ENCODE assay signal across 15 mouse cellular contexts in the genomic region with DNA sequence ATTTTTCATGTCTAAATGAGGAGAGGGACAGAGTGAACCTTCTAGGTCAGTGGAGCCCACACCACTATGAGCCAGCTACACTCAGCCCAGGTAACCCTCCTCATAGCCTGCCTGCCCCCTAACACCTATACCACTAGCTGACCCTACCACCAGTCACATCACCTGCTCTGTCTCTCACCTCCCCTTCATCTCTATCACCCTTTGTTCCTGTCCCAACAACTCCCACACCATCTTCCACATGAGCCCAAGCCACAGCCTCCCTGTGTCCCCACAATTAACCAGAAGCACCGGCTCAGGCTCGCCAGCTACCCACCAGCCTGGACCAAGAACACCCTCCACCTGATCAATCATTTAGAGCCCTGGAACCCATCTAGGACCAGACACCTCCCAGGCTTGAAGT.
"Had no signal": no experiment of that assay in that cellular context is flagged by ENCODE, and none has a peak within 500 bp of the region (broad histone marks: within the 10 kb centered on the region; RNA-seq: fewer than 3 reads in every experiment).

No protein-coding gene starts in this region.

- H3K4me2 ChIP-seq: neural tube, embryonic 15.5 days; stomach, embryonic 15.5 days had no signal

- H3K9me3 ChIP-seq: neural tube, embryonic 15.5 days; stomach, embryonic 15.5 days had no signal

- DNase-seq: retina, postnatal 1 day; right cerebral cortex, adult 18-20 months; right cerebral cortex, postnatal 14 days; right cerebral cortex, postnatal 25 days; right cerebral cortex, postnatal 4 days; spleen, adult 18-20 months; thymus, adult 18-20 months; thymus, adult 2 months; thymus, postnatal 14 days; thymus, postnatal 25 days; thymus, postnatal 36 days; thymus, postnatal 4 days had no signal

- H3K27me3 ChIP-seq: neural tube, embryonic 15.5 days; stomach, embryonic 15.5 days had no signal

- H3K4me3 ChIP-seq: neural tube, embryonic 15.5 days; stomach, embryonic 15.5 days had no signal

- H3K9ac ChIP-seq: neural tube, embryonic 15.5 days; stomach, embryonic 15.5 days had no signal

- H3K27ac ChIP-seq: neural tube, embryonic 15.5 days; stomach, embryonic 15.5 days; stomach, postnatal 0 days had no signal

- H3K4me1 ChIP-seq: neural tube, embryonic 15.5 days; stomach, embryonic 15.5 days had no signal
